Mouse (Mus musculus) Patski (cell line): Measurements from ENCODE around the gene Spsb4. TPM values are rescaled to one million over a fixed set of nuclear protein-coding genes. Genes with fewer than 3 reads are reported as not detected.
"Not testable (repeated sequence)": the region's sequence is repeated elsewhere in the genome, so short reads cannot be mapped to it uniquely, and the experiment has no call there.

Experiments
- ATAC-seq: fragments of 100-300 bp; one replicate; pipeline ENCODE4 v1.8.0; 2021
- CTCF ChIA-PET: fragments of 350-600 bp; sonication (Branson Sonifier 250); formaldehyde crosslinking; loops from one replicate; lab custom pipeline; 2022; ENCODE audit warnings: inconsistent platforms; lab: Charles Lee
- POLR2A ChIA-PET: fragments of 350-600 bp; sonication (Branson Sonifier 250); formaldehyde crosslinking; loops from one replicate; lab custom pipeline; 2022; ENCODE audit warnings: antibody characterized with exemption, inconsistent platforms; lab: Charles Lee
- DNase-seq: peaks from one replicate; pipeline ENCODE4 v3.0.0-alpha.2; 2011; ENCODE audit warnings: low read depth, low spot score
- H3K27me3 ChIP-seq: fragments of 371-371 bp; one replicate; pipeline ENCODE4 v1.5.1; 2021
- CTCF ChIP-seq: fragments of 100-300 bp; IDR thresholded peaks from one replicate; pipeline ENCODE4 v1.5.1; 2021
- in situ Hi-C: fragments of 300-500 bp; cut with MboI; formaldehyde crosslinking; loops from 3 replicates; pipeline ENCODE4 v1.11.1; 2018; ENCODE audit warnings: low pct_unique_long_range_greater_than_20kb, mixed read lengths
- polyA plus RNA-seq: library from polyadenylated mRNA; unstranded; gene quantifications from one replicate; pipeline ENCODE4 v1.2.3, GENCODE M21; 2021

Gene Spsb4
- polyA plus RNA-seq, 1 experiment from 2014 or later, result 19.0 TPM

DNA sequence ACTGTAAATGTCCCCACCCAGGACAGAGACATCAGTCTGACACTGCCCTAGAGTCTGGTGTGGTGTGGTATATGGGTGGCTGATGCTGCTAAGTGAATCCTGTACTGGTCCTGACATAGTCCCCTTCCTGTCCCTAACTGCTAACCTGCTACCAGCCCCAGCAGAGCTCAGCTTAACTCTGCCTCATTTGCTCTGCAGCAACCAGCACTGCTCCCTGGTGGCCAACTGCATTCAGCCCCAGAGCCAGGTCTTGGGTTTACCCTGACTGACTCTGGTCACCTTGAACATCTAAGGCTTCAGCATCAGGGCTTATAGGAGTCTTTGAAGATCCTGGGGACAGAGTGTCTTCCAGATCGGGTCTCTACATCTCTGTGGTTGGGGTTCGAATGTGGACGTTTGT lies 75.7 kb downstream of the Spsb4 start:
- ChIA-PET CTCF (interaction anchor here (1.1 kb wide), 1 partner anchor 13 kb away, joined by 3 read pairs; no protein-coding TSS in a partner anchor), POLR2A (no interaction called here)
- TF ChIP-seq CTCF, result no peak
- ATAC-seq (no peak), DNase-seq (no peak)
- no peaks in the 10 kb centered on the region for H3K27me3 ChIP-seq
- in situ Hi-C loops, result no loop called here

- no peak for DNase-seq
- CTCF ChIA-PET, result interaction anchor here (1.0 to 1.7 kb wide), 4 partner anchors 12 to 23 kb away, joined by 3 to 4 read pairs (median 3); no protein-coding TSS in a partner anchor
- no peak for ATAC-seq
- in situ Hi-C loops, result no loop called here
- POLR2A ChIA-PET, result interaction anchor here (1.6 kb wide), 1 partner anchor 10 kb away, joined by 5 read pairs; no protein-coding TSS in a partner anchor
- H3K27me3 ChIP-seq, result no peaks in the 10 kb centered on the region
- no peak for TF ChIP-seq CTCF
Observed at GRCm38 (mm10) chr9:96938887-96939286, 79.8 kb downstream of the Spsb4 start.

DNA sequence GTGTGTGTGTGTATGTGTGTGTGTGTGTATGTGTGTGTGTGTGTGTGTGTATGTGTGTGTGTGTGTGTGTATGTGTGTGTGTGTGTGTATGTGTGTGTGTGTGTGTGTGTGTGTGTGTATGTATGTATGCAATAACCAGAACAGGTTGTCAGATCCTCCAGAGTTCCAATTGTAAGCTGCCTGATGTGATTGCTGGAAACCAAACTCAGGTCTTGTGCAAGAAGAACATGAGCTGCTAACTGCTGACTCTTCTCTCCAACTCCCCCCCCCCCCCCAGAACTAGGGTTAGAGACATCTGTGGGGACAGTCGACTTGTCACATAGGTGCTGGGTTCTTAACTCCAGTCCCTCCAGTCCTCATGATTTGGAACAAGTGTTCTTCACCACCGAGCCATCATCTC lies 82.2 kb downstream of the Spsb4 start:
- CTCF ChIA-PET, result interaction anchor here (0.8 to 2.0 kb wide), 2 partner anchors 9 to 51 kb away, joined by 3 to 4 read pairs; no protein-coding TSS in a partner anchor
- in situ Hi-C loops, H3K27me3 ChIP-seq, DNase-seq, ATAC-seq, POLR2A ChIA-PET: not testable (repeated sequence)

- TF ChIP-seq CTCF, result no peak
- CTCF ChIA-PET, result interaction anchor here (0.8 to 2.0 kb wide), 3 partner anchors 9 to 51 kb away, joined by 3 to 5 read pairs (median 4); no protein-coding TSS in a partner anchor
- POLR2A ChIA-PET, result no interaction called here
- ATAC-seq (no peak), DNase-seq (no peak)
- no peaks in the 10 kb centered on the region for H3K27me3 ChIP-seq
- in situ Hi-C loops, result no loop called here
Observed at GRCm38 (mm10) chr9:96935556-96936300, 82.9 kb downstream of the Spsb4 start.

- in situ Hi-C loops, result no loop called here
- no peak for ATAC-seq
- ChIA-PET POLR2A (no interaction called here), CTCF (interaction anchor here (1.2 kb wide), 1 partner anchor 17 kb away, joined by 5 read pairs; no protein-coding TSS in a partner anchor)
- no peak for DNase-seq
- no peaks in the 10 kb centered on the region for H3K27me3 ChIP-seq
- no peak for TF ChIP-seq CTCF
Observed at GRCm38 (mm10) chr9:96934816-96935215, 83.8 kb downstream of the Spsb4 start.

DNA sequence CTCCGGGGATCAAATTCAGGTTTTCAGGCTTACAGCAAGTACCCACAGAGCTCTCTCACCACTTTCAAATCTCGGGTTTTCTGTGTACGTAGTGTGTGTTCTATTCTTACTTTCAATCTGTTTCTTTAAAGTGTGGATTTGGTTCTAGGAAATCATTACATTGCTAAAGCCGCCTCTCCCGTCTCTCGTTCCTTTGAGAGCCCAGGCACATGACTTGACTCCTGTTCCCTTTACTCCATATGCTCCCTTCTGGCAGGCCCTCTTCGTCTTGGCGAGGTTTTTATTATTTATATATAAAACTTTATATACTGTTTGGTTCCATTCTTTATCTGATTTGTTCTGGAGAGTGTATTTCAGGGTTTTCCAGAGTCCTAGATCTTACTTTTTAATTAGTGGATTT lies 85.9 kb downstream of the Spsb4 start:
- no peak for TF ChIP-seq CTCF
- in situ Hi-C loops, result no loop called here
- no peaks in the 10 kb centered on the region for H3K27me3 ChIP-seq
- ChIA-PET POLR2A (no interaction called here), CTCF (interaction anchor here (1.4 kb wide), 1 partner anchor 16 kb away, joined by 3 read pairs; no protein-coding TSS in a partner anchor)
- DNase-seq, result no peak
- ATAC-seq, result no peak

- in situ Hi-C loops, result loop anchor here (25.0 kb wide), 1 partner anchor 389 kb away; no protein-coding TSS in a partner anchor
- ChIA-PET POLR2A (interaction anchor here (0.9 kb wide), 1 partner anchor 10 kb away, joined by 3 read pairs; no protein-coding TSS in a partner anchor), CTCF (interaction anchor here (1.4 kb wide), 1 partner anchor 37 kb away, joined by 4 read pairs; no protein-coding TSS in a partner anchor)
- no peak for TF ChIP-seq CTCF
- ATAC-seq (no peak), DNase-seq (no peak)
- no peaks in the 10 kb centered on the region for H3K27me3 ChIP-seq
Observed at GRCm38 (mm10) chr9:96923577-96924316, 94.9 kb downstream of the Spsb4 start.

DNA sequence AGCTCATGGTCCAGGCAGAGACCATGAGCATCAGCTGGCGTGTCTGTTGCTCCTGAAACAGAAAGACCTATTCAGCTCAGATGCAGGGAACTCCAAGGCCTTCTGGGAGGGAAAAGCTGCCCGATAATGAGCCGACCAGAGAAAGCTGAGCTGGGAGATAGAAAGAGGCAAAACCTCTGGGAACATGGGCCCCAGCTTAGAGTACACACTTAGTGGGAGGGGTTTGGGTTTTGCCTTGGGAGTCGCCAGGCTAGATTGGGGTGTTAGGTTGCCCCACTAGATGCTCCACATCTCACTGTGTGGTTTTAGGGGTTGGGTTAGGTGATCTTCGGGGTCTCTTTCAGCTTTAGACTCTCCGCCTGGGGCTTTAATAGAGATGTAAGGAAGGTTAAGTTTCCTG lies 95.5 kb downstream of the Spsb4 start:
- DNase-seq (no peak), ATAC-seq (no peak)
- in situ Hi-C loops, result loop anchor here (25.0 kb wide), 1 partner anchor 389 kb away; no protein-coding TSS in a partner anchor
- ChIA-PET CTCF (interaction anchor here (1.4 kb wide), 1 partner anchor 38 kb away, joined by 4 read pairs; no protein-coding TSS in a partner anchor), POLR2A (interaction anchor here (0.9 kb wide), 1 partner anchor 11 kb away, joined by 3 read pairs; no protein-coding TSS in a partner anchor)
- TF ChIP-seq CTCF, result no peak
- no peaks in the 10 kb centered on the region for H3K27me3 ChIP-seq

- DNase-seq, result peak; percentile 65
- peak; percentile 44 for ATAC-seq
- ChIA-PET POLR2A (no interaction called here), CTCF (interaction anchor here (0.6 to 5.8 kb wide), 33 partner anchors 12 to 250 kb away, joined by 3 to 71 read pairs (median 4); partner anchors contain the start of gene Spsb4)
- no peaks in the 10 kb centered on the region for H3K27me3 ChIP-seq
- TF ChIP-seq CTCF, result peak; percentile 99
- in situ Hi-C loops, result loop anchor here (5.0 to 25.0 kb wide), 2 partner anchors 150 to 395 kb away; no protein-coding TSS in a partner anchor
Observed at GRCm38 (mm10) chr9:96916620-96917538, 101.8 kb downstream of the Spsb4 start.
